ENCODE assay signal across 20 mouse cellular contexts in the genomic region with DNA sequence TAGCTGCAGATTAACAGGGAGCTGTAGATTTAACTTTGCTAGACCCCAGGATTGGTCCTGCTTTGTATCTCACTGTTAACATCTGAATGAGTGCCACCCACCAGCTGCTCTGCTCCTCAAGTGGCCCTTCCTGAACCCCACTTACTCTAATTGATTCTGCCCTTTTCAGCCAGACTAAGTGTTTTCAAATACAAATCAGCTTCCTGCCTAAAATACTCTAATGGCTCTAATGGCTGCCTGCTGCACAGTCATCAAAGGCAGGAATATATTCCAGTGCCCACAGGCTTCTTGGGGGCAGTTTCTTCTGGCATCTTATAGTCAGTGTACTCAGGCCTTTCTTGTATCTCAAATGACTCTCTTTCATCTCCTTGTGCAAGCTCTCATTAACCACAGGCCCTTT. TPM values are rescaled to one million over a fixed set of nuclear protein-coding genes. Genes with fewer than 3 reads are reported as not detected.
"Had no signal": no experiment of that assay in that cellular context is flagged by ENCODE, and none has a peak within 500 bp of the region (broad histone marks: within the 10 kb centered on the region; RNA-seq: fewer than 3 reads in every experiment).

No protein-coding gene starts in this region.

- H3K27me3 ChIP-seq: kidney, embryonic 15.5 days; limb, embryonic 13.5 days; neural tube, embryonic 15.5 days had no signal

- DNase-seq: kidney, adult 2 months; kidney, postnatal 36 days; left cerebral cortex, postnatal 4 days; lung, adult 2 months; lung, postnatal 4 days; right cerebral cortex, adult 18-20 months; right cerebral cortex, postnatal 25 days; thymus, adult 18-20 months; thymus, postnatal 14 days had no signal

- H3K4me2 ChIP-seq: kidney, embryonic 15.5 days; limb, embryonic 13.5 days; midbrain, embryonic 11.5 days; neural tube, embryonic 15.5 days had no signal

- H3K4me3 ChIP-seq: kidney, embryonic 15.5 days; limb, embryonic 13.5 days; myocyte; neural tube, embryonic 15.5 days had no signal

- H3K4me1 ChIP-seq: kidney, embryonic 15.5 days; limb, embryonic 13.5 days; neural tube, embryonic 15.5 days had no signal

- H3K9ac ChIP-seq: kidney, embryonic 15.5 days; limb, embryonic 13.5 days; liver, embryonic 14.5 days; neural tube, embryonic 15.5 days had no signal

- ATAC-seq: lung, postnatal 0 days had no signal

- H3K9me3 ChIP-seq: kidney, embryonic 15.5 days; limb, embryonic 13.5 days; neural tube, embryonic 15.5 days had no signal

- H3K36me3 ChIP-seq: limb, embryonic 13.5 days; neural tube, embryonic 15.5 days had no signal

- H3K27ac ChIP-seq: kidney, embryonic 15.5 days; limb, embryonic 13.5 days; liver, embryonic 14.5 days; neural tube, embryonic 15.5 days had no signal

RNA-seq across cellular contexts. Expression of a gene that starts 33.5 kb away (rescaled TPM):
- total RNA-seq: layer of hippocampus, adult 18-20 months; layer of hippocampus, postnatal 10 days; left cerebral cortex, postnatal 10 days; left cerebral cortex, postnatal 4 days had no signal
- polyA plus RNA-seq: limb, embryonic 13.5 days; liver, adult 2 months; lung, adult 2 months; lung, postnatal 0 days; myocyte had no signal
